Mouse (Mus musculus): ENCODE data around the gene Gm4631. TPM values are rescaled to one million over a fixed set of nuclear protein-coding genes. Genes with fewer than 3 reads are reported as not detected.

Gm4631 gene
- 5.0 TPM for polyA plus RNA-seq (2017; shearing (Covaris generic))

GRCm38 (mm10) chr2:175338097-175338496 lies at the start of gene Gm4631:
Gene Gm4631 (minus strand): TSS chr2:175338197.

DNA sequence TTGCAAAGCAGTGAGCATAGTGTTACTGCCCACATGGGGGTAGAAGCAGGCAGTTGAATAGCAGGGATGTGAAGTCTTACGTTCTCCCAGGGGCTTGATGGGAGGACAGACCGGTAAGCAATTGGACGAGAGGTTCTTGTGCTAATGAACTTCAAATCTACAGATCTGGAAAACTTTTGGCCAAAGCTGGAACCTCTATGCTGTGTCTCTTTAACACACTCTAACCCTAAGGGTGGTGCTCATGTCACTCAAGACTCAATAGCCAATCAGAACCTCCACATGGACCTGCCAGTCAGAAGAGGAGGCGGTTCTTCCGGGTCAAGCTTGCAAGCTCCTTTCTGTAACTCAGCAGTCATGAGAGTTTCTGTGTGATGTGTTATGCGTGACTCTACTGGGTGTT lies 34.1 kb upstream of the Gm4631 start, which contains the start of gene Zfp968:
Gene Zfp968 (plus strand): TSS at position 301 of the 400 bp plus-strand sequence.

GRCm38 (mm10) chr2:175274825-175275224 lies 63.2 kb downstream of the Gm4631 start, which contains the start of gene Gm14440:
Gene Gm14440 (plus strand): TSS chr2:175275125.

Other genes with a start within 250 kb of the Gm4631 start
- gene Gm14399, start 196.2 kb downstream of the Gm4631 start, polyA plus RNA-seq (2017; shearing (Covaris generic)): 5.3 TPM
- not detected for gene Gm14443, start 162.3 kb downstream of the Gm4631 start, polyA plus RNA-seq (2017; shearing (Covaris generic))
- gene Gm14391, start 131.3 kb downstream of the Gm4631 start, polyA plus RNA-seq (2017; shearing (Covaris generic)): 2.5 TPM
- gene Gm14440, start 63.1 kb downstream of the Gm4631 start, polyA plus RNA-seq (2017; shearing (Covaris generic)): 0.62 TPM
- gene Zfp968, start 34.2 kb upstream of the Gm4631 start, polyA plus RNA-seq (2017; shearing (Covaris generic)): 0.73 TPM
- 7.6 TPM for gene Gm4724, start 97.6 kb upstream of the Gm4631 start, polyA plus RNA-seq (2017; shearing (Covaris generic))
- 3.2 TPM for gene Zfp965, start 131.8 kb upstream of the Gm4631 start, polyA plus RNA-seq (2017; shearing (Covaris generic))